Mouse (Mus musculus) splenic B cell, adult 2 months (primary cell): Measurements from ENCODE around the gene Slc24a4.

Experiments
- DNase-seq: peaks from one replicate; pipeline ENCODE4 v3.0.0-alpha.2; 2011; ENCODE audit warnings: low read depth, low spot score
- H3K27me3 ChIP-seq: 2 replicates; pipeline ENCODE4 v1.6.1; 2012; ENCODE audit warnings: mild to moderate bottlenecking, low read length, moderate library complexity, mixed read lengths; ENCODE audit not compliant: control insufficient read depth, poor library complexity, insufficient read depth, severe bottlenecking
- H3K36me3 ChIP-seq: 2 replicates; pipeline ENCODE4 v1.6.1; 2012; ENCODE audit warnings: mild to moderate bottlenecking, low read length, moderate library complexity, mixed read lengths; ENCODE audit not compliant: control insufficient read depth, poor library complexity, insufficient read depth, severe bottlenecking

Gene Slc24a4

GRCm38 (mm10) chr12:102139710-102140109 is 11.2 kb downstream of the Slc24a4 start:
- no peaks in the 10 kb centered on the region for H3K27me3 ChIP-seq

GRCm38 (mm10) chr12:102141330-102141729 is 12.8 kb downstream of the Slc24a4 start:
- H3K27me3 ChIP-seq, result no peaks in the 10 kb centered on the region
- no peak for DNase-seq

More at GRCm38 (mm10) chr12:102139710-102140109, 11.2 kb downstream of the Slc24a4 start:
- DNase-seq, result no peak
- H3K36me3 ChIP-seq, result no peaks in the 10 kb centered on the region

GRCm38 (mm10) chr12:102147678-102148077 is 19.1 kb downstream of the Slc24a4 start:
- DNase-seq, result no peak
- Histone ChIP-seq H3K36me3 (no peaks in the 10 kb centered on the region), H3K27me3 (no peaks in the 10 kb centered on the region)

More at GRCm38 (mm10) chr12:102141330-102141729, 12.8 kb downstream of the Slc24a4 start:
- no peaks in the 10 kb centered on the region for H3K36me3 ChIP-seq

- H3K27me3 ChIP-seq, result no peaks in the 10 kb centered on the region
- H3K36me3 ChIP-seq, result no peaks in the 10 kb centered on the region
- peak; percentile 58 for DNase-seq
These were observed 20.2 kb downstream of the Slc24a4 start for GRCm38 (mm10) chr12:102148746-102149145.

- no peak for DNase-seq
These were observed 22.7 kb downstream of the Slc24a4 start for GRCm38 (mm10) chr12:102151185-102151584.

GRCm38 (mm10) chr12:102153796-102154195 is 25.3 kb downstream of the Slc24a4 start:
- Histone ChIP-seq H3K36me3 (no peaks in the 10 kb centered on the region), H3K27me3 (no peaks in the 10 kb centered on the region)
- DNase-seq, result no peak

More at GRCm38 (mm10) chr12:102151185-102151584, 22.7 kb downstream of the Slc24a4 start:
- no peaks in the 10 kb centered on the region for H3K36me3 ChIP-seq
- no peaks in the 10 kb centered on the region for H3K27me3 ChIP-seq

GRCm38 (mm10) chr12:102154815-102155214 is 26.3 kb downstream of the Slc24a4 start:
- no peaks in the 10 kb centered on the region for H3K36me3 ChIP-seq
- DNase-seq, result no peak
- no peaks in the 10 kb centered on the region for H3K27me3 ChIP-seq

- no peak for DNase-seq
- Histone ChIP-seq H3K36me3 (no peaks in the 10 kb centered on the region), H3K27me3 (no peaks in the 10 kb centered on the region)
These were observed 36.1 kb downstream of the Slc24a4 start for GRCm38 (mm10) chr12:102164632-102165031.

- Histone ChIP-seq H3K27me3 (no peaks in the 10 kb centered on the region), H3K36me3 (no peaks in the 10 kb centered on the region)
- no peak for DNase-seq
These were observed 38.2 kb downstream of the Slc24a4 start for GRCm38 (mm10) chr12:102166691-102167261.

GRCm38 (mm10) chr12:102167302-102167701 is 38.8 kb downstream of the Slc24a4 start:
- no peak for DNase-seq
- H3K27me3 ChIP-seq, result no peaks in the 10 kb centered on the region
- H3K36me3 ChIP-seq, result no peaks in the 10 kb centered on the region

- DNase-seq, result no peak
- H3K36me3 ChIP-seq, result no peaks in the 10 kb centered on the region
- no peaks in the 10 kb centered on the region for H3K27me3 ChIP-seq
These were observed 44.2 kb downstream of the Slc24a4 start for GRCm38 (mm10) chr12:102172746-102173145.

- Histone ChIP-seq H3K27me3 (no peaks in the 10 kb centered on the region), H3K36me3 (no peaks in the 10 kb centered on the region)
- no peak for DNase-seq
These were observed 44.8 kb downstream of the Slc24a4 start for GRCm38 (mm10) chr12:102173345-102173744.

- DNase-seq, result no peak
- H3K27me3 ChIP-seq, result no peaks in the 10 kb centered on the region
- no peaks in the 10 kb centered on the region for H3K36me3 ChIP-seq
These were observed 52.0 kb downstream of the Slc24a4 start for GRCm38 (mm10) chr12:102180371-102181074.

- Histone ChIP-seq H3K27me3 (no peaks in the 10 kb centered on the region), H3K36me3 (no peaks in the 10 kb centered on the region)
- peak; percentile 70 for DNase-seq
These were observed 53.3 kb downstream of the Slc24a4 start for GRCm38 (mm10) chr12:102181799-102182357.

- DNase-seq, result no peak
- Histone ChIP-seq H3K36me3 (no peaks in the 10 kb centered on the region), H3K27me3 (no peaks in the 10 kb centered on the region)
These were observed 54.1 kb downstream of the Slc24a4 start for GRCm38 (mm10) chr12:102182621-102183020.
